Comparison of ENCODE assay signal across 15 mouse cellular contexts in genomic region chr12:104908024-104908781, GRCm38 (mm10). TPM values are rescaled to one million over a fixed set of nuclear protein-coding genes. Genes with fewer than 3 reads are reported as not detected.
DNase-seq lines count a peak whose midpoint lies in the region; ATAC-seq and TF ChIP-seq lines count a peak whose summit lies in the region.
"Had no signal": no experiment of that assay in that cellular context is flagged by ENCODE, and none has a peak within 500 bp of the region (broad histone marks: within the 10 kb centered on the region; RNA-seq: fewer than 3 reads in every experiment).

No protein-coding gene starts in this region.

- 6% methylated on average over 15 of the region's 15 CpGs for WGBS in hindbrain, embryonic 10.5 days
- WGBS in hindbrain, embryonic 13.5 days = 6% methylated on average over 15 of the region's 15 CpGs
- 14% methylated on average over 15 of the region's 15 CpGs for WGBS in midbrain, postnatal 0 days

- H3K9me3 ChIP-seq in hindbrain, embryonic 10.5 days = 0 out of 2 replicates have a peak, but pooled peaks cover 5% of the 10 kb centered on the region
- no peaks in the 10 kb centered on the region for H3K9me3 ChIP-seq in hindbrain, embryonic 13.5 days
- no peaks in the 10 kb centered on the region for H3K9me3 ChIP-seq in midbrain, postnatal 0 days (ENCODE audit: low read length)
- H3K9me3 ChIP-seq: lung, embryonic 15.5 days had no signal

- peak; percentile 52 for DNase-seq in hindbrain, embryonic 10.5 days (ENCODE audit: low spot score)
- peak; percentile 58 for DNase-seq in embryo, embryonic 10 days (ENCODE audit: low spot score)
- DNase-seq in midbrain, postnatal 0 days (ENCODE audit: low spot score) = peak; percentile 23
- DNase-seq in adrenal gland, postnatal 4 days (ENCODE audit: low spot score in 2 of 2) = no peak
- DNase-seq in layer of hippocampus, adult 9-11 months = no peak
- no peak for DNase-seq in cerebellum, adult 11-12 months
- DNase-seq: adrenal gland, postnatal 14 days; cerebellum, adult 18-20 months; gastrocnemius, postnatal 14 days; heart, postnatal 10 days; kidney, adult 11 months had no signal

- H3K27me3 ChIP-seq in hindbrain, embryonic 10.5 days (ENCODE audit: insufficient read depth, poor library complexity, severe bottlenecking) = peaks cover 57% of the 10 kb centered on the region
- H3K27me3 ChIP-seq in hindbrain, embryonic 13.5 days = peaks cover 27% of the 10 kb centered on the region
- H3K27me3 ChIP-seq in midbrain, postnatal 0 days (ENCODE audit: insufficient read depth, low read length) = no peaks in the 10 kb centered on the region
- H3K27me3 ChIP-seq: lung, embryonic 15.5 days had no signal

- H3K36me3 ChIP-seq in hindbrain, embryonic 10.5 days = no peaks in the 10 kb centered on the region
- H3K36me3 ChIP-seq in hindbrain, embryonic 13.5 days = no peaks in the 10 kb centered on the region
- no peaks in the 10 kb centered on the region for H3K36me3 ChIP-seq in midbrain, postnatal 0 days (ENCODE audit: insufficient read depth, low read length)
- H3K36me3 ChIP-seq: lung, embryonic 15.5 days had no signal

- H3K4me3 ChIP-seq in hindbrain, embryonic 10.5 days = peak overlapping the region; percentile 0; the same call in 1 of the 2 replicates
- no peak overlapping the region for H3K4me3 ChIP-seq in hindbrain, embryonic 13.5 days
- no peak overlapping the region for H3K4me3 ChIP-seq in midbrain, postnatal 0 days (ENCODE audit: low read depth, low read length)
- H3K4me3 ChIP-seq: erythroblast, embryonic 14.5 days; lung, embryonic 15.5 days had no signal

- H3K9ac ChIP-seq in hindbrain, embryonic 13.5 days = no peak overlapping the region
- no peak overlapping the region for H3K9ac ChIP-seq in midbrain, postnatal 0 days (replicated peaks; ENCODE audit: low read length, poor library complexity, severe bottlenecking)
- H3K9ac ChIP-seq: lung, embryonic 15.5 days had no signal

- H3K4me1 ChIP-seq in hindbrain, embryonic 10.5 days (replicated peaks) = peaks cover 68% of the 10 kb centered on the region
- H3K4me1 ChIP-seq in hindbrain, embryonic 13.5 days (replicated peaks) = peaks cover 25% of the 10 kb centered on the region
- no peaks in the 10 kb centered on the region for H3K4me1 ChIP-seq in midbrain, postnatal 0 days (ENCODE audit: insufficient read depth, low read length)

- H3K4me2 ChIP-seq in hindbrain, embryonic 13.5 days = no peak overlapping the region
- no peak overlapping the region for H3K4me2 ChIP-seq in midbrain, postnatal 0 days (ENCODE audit: low read depth, low read length, poor library complexity, severe bottlenecking)
- H3K4me2 ChIP-seq: lung, embryonic 15.5 days had no signal

- H3K27ac ChIP-seq in hindbrain, embryonic 10.5 days = peak overlapping the region; percentile 78
- H3K27ac ChIP-seq in hindbrain, embryonic 13.5 days = no peak overlapping the region
- no peak overlapping the region for H3K27ac ChIP-seq in midbrain, postnatal 0 days (ENCODE audit: low read depth, low read length)
- H3K27ac ChIP-seq: lung, embryonic 15.5 days had no signal

- ATAC-seq in hindbrain, embryonic 13.5 days (ENCODE audit: low FRiP score) = no peak
- peak; percentile 52 to 60 for ATAC-seq in hematopoietic stem cell, adult 5-6 weeks (replicated peaks in 1 of 2; ENCODE audit: insufficient read depth in 1 of 2, low FRiP score in 2 of 2, low TSS enrichment in 1 of 2, low read depth in 1 of 2, poor library complexity in 2 of 2, severe bottlenecking in 2 of 2)
- no peak for ATAC-seq in midbrain, postnatal 0 days (ENCODE audit: low FRiP score)

- no peak for TF ChIP-seq CTCF in midbrain, postnatal 0 days (IDR thresholded peaks at IDR 0.05)

RNA-seq across cellular contexts. Expression of gene Clmn, which starts 43.3 kb away (rescaled TPM):
- polyA plus RNA-seq in hindbrain, embryonic 10.5 days (2016; fragmentation: Nextera tagmentation; extraction: Ambion mirVana) = 2.4 and 2.7 TPM in 2 replicates
- polyA plus RNA-seq in hindbrain, embryonic 13.5 days (2015; fragmentation: Nextera tagmentation; extraction: Ambion mirVana) = 1.2 and 2.1 TPM in 2 replicates
- total RNA-seq in hematopoietic stem cell, adult 5-6 weeks (2017) = 0.38 and 0.55 TPM in 2 replicates
- 2.2 and 3.1 TPM in 2 replicates for total RNA-seq in midbrain, postnatal 0 days (2014; rRNA removed)
- polyA plus RNA-seq in midbrain, postnatal 0 days (2015; fragmentation: Nextera tagmentation; extraction: Ambion mirVana) = 1.4 and 2.4 TPM in 2 replicates
- total RNA-seq in adrenal gland, postnatal 4 days (2021) = 10 to 100 TPM; 20.3 to 26.9 TPM

Comparison
In these comparisons a context has a peak if more than half of its experiments do, and no peak if none do; other contexts are left out.
1. DNase-seq: peak in hindbrain, embryonic 10.5 days (single experiment), embryo, embryonic 10 days (single experiment) and midbrain, postnatal 0 days (single experiment); none in adrenal gland, postnatal 4 days (0 of 2), layer of hippocampus, adult 9-11 months (single experiment) and cerebellum, adult 11-12 months (single experiment).
2. ATAC-seq: peak in hematopoietic stem cell, adult 5-6 weeks (2 of 2); none in hindbrain, embryonic 13.5 days (single experiment) and midbrain, postnatal 0 days (single experiment).